12 mouse cellular contexts compared by ENCODE assay signal in genomic region chr4:155295026-155295590, GRCm38 (mm10). TPM values are rescaled to one million over a fixed set of nuclear protein-coding genes. Genes with fewer than 3 reads are reported as not detected.
DNase-seq lines count a peak whose midpoint lies in the region; ATAC-seq and TF ChIP-seq lines count a peak whose summit lies in the region.
"Had no signal": no experiment of that assay in that cellular context is flagged by ENCODE, and none has a peak within 500 bp of the region (broad histone marks: within the 10 kb centered on the region; RNA-seq: fewer than 3 reads in every experiment).

No protein-coding gene starts in this region.

- peak; percentile 58 for DNase-seq in cerebellum, adult 9-10 months
- DNase-seq in cerebellum, adult 8-10 months = no peak
- DNase-seq in kidney, postnatal 0 days (ENCODE audit: low spot score) = no peak
- no peak for DNase-seq in kidney, postnatal 25 days
- peak; percentile 22 for DNase-seq in 3T3-L1 (ENCODE audit: low read depth, low spot score)
- DNase-seq in cerebellum, postnatal 10 days = peak; percentile 58 to 72
- no peak for DNase-seq in ovary, adult 18-20 months (ENCODE audit: low spot score)
- DNase-seq in right cerebral cortex, postnatal 36 days (ENCODE audit: low spot score in 2 of 2) = no peak
- DNase-seq: thymus, postnatal 14 days had no signal

- no peaks in the 10 kb centered on the region for H3K9me3 ChIP-seq in kidney, postnatal 0 days (replicated peaks; ENCODE audit: low read length)
- H3K9me3 ChIP-seq: hindbrain, embryonic 15.5 days had no signal

- no peak overlapping the region for H3K4me2 ChIP-seq in kidney, postnatal 0 days (ENCODE audit: low read length)
- H3K4me2 ChIP-seq: heart, embryonic 11.5 days; hindbrain, embryonic 15.5 days had no signal

- no peak overlapping the region for H3K4me3 ChIP-seq in kidney, postnatal 0 days (replicated peaks; ENCODE audit: low read depth, low read length)
- H3K4me3 ChIP-seq: hindbrain, embryonic 15.5 days had no signal

- TF ChIP-seq CTCF in kidney, postnatal 0 days (IDR thresholded peaks at IDR 0.05; ENCODE audit: low read depth) = peak; percentile 28; the same call in 1 of the 2 replicates

- no peak overlapping the region for H3K9ac ChIP-seq in kidney, postnatal 0 days (ENCODE audit: low read depth, low read length)
- H3K9ac ChIP-seq: hindbrain, embryonic 15.5 days had no signal

- H3K4me1 ChIP-seq in kidney, postnatal 0 days (replicated peaks; ENCODE audit: insufficient read depth, low read length) = no peaks in the 10 kb centered on the region
- H3K4me1 ChIP-seq: hindbrain, embryonic 15.5 days had no signal

- no peaks in the 10 kb centered on the region for H3K36me3 ChIP-seq in kidney, postnatal 0 days (ENCODE audit: insufficient read depth, low read length)
- H3K36me3 ChIP-seq: hindbrain, embryonic 15.5 days had no signal

- no peak overlapping the region for H3K27ac ChIP-seq in kidney, postnatal 0 days
- H3K27ac ChIP-seq: hindbrain, embryonic 15.5 days; macrophage had no signal

- no peak for ATAC-seq in kidney, postnatal 0 days (replicated peaks; ENCODE audit: low FRiP score, low read depth)

- 75% methylated on average over 10 of the region's 10 CpGs for WGBS in kidney, postnatal 0 days

- H3K27me3 ChIP-seq in kidney, postnatal 0 days (ENCODE audit: insufficient read depth, low read length) = no peaks in the 10 kb centered on the region
- H3K27me3 ChIP-seq: hindbrain, embryonic 15.5 days had no signal

RNA-seq across cellular contexts. Expression of gene Faap20, which starts 45.5 kb away (rescaled TPM):
- polyA plus RNA-seq in kidney, postnatal 0 days (2015; fragmentation: Nextera tagmentation; extraction: Ambion mirVana) = 77.2 and 80.0 TPM in 2 replicates

Comparison
In these comparisons a context has a peak if more than half of its experiments do, and no peak if none do; other contexts are left out.
1. DNase-seq: peak in cerebellum, adult 9-10 months (single experiment), 3T3-L1 (single experiment) and cerebellum, postnatal 10 days (2 of 2); none in cerebellum, adult 8-10 months (single experiment), kidney, postnatal 0 days (single experiment), kidney, postnatal 25 days (0 of 2), ovary, adult 18-20 months (single experiment) and right cerebral cortex, postnatal 36 days (0 of 2).